Mouse (Mus musculus): ENCODE results near the gene P2rx7.

GRCm38 (mm10) chr5:122652506-122652905 is 8.8 kb downstream of the P2rx7 start:
- TF ChIP-seq POLR2A (IDR thresholded peaks at IDR 0.05; ENCODE audit: low read depth, low read length) (no peak), CTCF (IDR thresholded peaks at IDR 0.05; ENCODE audit: borderline replicate concordance, insufficient read depth, low read length) (no peak)
